In genomic region chr16:24012066-24012465, GRCm38 (mm10) we compare ENCODE assay signal across 38 mouse cellular contexts. TPM values are rescaled to one million over a fixed set of nuclear protein-coding genes. Genes with fewer than 3 reads are reported as not detected.
DNase-seq lines count a peak whose midpoint lies in the region; ATAC-seq lines count a peak whose summit lies in the region.
"Had no signal": no experiment of that assay in that cellular context is flagged by ENCODE, and none has a peak within 500 bp of the region (broad histone marks: within the 10 kb centered on the region; RNA-seq: fewer than 3 reads in every experiment).

No protein-coding gene starts in this region.

- ATAC-seq in megakaryocyte, adult 5-6 weeks (ENCODE audit: poor library complexity, severe bottlenecking) = peak; percentile 53
- no peak for ATAC-seq in inflammation-experienced regulatory T-cells, adult 6 months
- ATAC-seq: forebrain, embryonic 13.5 days had no signal

- peak; percentile 14 for DNase-seq in layer of hippocampus, adult 11-12 months (ENCODE audit: low spot score)
- no peak for DNase-seq in layer of hippocampus, postnatal 10 days (ENCODE audit: low spot score in 2 of 2)
- DNase-seq in spleen, postnatal 36 days (ENCODE audit: low spot score in 2 of 2) = peak; percentile 39 to 43
- DNase-seq in spleen, adult 12 weeks (ENCODE audit: low spot score) = no peak
- peak; percentile 25 for DNase-seq in yolk sac, embryonic 10.5 days (ENCODE audit: low spot score)
- no peak for DNase-seq in kidney, adult 11 months
- DNase-seq: adrenal gland, postnatal 10 days; cerebellum, adult 11-12 months; cerebellum, postnatal 10 days; gastrocnemius, postnatal 14 days; heart, postnatal 4 days; kidney, postnatal 4 days; retina, postnatal 1 day; right cerebral cortex, postnatal 14 days; thymus, adult 18-20 months; thymus, postnatal 25 days had no signal

RNA-seq across cellular contexts. Expression of gene Bcl6, which starts 23.4 kb away (rescaled TPM):
- 10 to 100 TPM; 31.9 to 36.6 TPM for total RNA-seq in layer of hippocampus, postnatal 10 days (2021)
- total RNA-seq in megakaryocyte, adult 5-6 weeks (2015) = 31.7 and 35.0 TPM in 2 replicates
- total RNA-seq in megakaryocyte, adult 5-6 weeks (2017) = 22.1 and 23.4 TPM in 2 replicates
- polyA plus RNA-seq in inflammation-experienced regulatory T-cells, adult 6 months (2017; shearing (Covaris generic)) = 10 to 100 TPM in 2 of 3 experiments, 1 to 10 TPM in 1; 8.4 to 28.5 (median 10.2) TPM

RNA-seq across cellular contexts. Expression of gene Gm37419, which starts 23.8 kb away (rescaled TPM):
- total RNA-seq in layer of hippocampus, postnatal 10 days (2021) = not detected
- total RNA-seq in megakaryocyte, adult 5-6 weeks (2015) = not detected in 2 replicates
- not detected in 2 replicates for total RNA-seq in megakaryocyte, adult 5-6 weeks (2017)
- not detected for polyA plus RNA-seq in inflammation-experienced regulatory T-cells, adult 6 months (2017; shearing (Covaris generic))
- total RNA-seq: adrenal gland, postnatal 10 days; ES-E14; gastrocnemius, postnatal 14 days; heart, adult 18-20 months; heart, postnatal 4 days; left cerebral cortex, postnatal 10 days; midbrain, postnatal 0 days had no signal
- polyA plus RNA-seq: embryonic facial prominence, embryonic 10.5 days; embryonic facial prominence, embryonic 15.5 days; forebrain, embryonic 13.5 days; heart, embryonic 12.5 days; heart, postnatal 0 days; hindbrain, embryonic 13.5 days; intestine, postnatal 0 days; kidney, postnatal 0 days; limb, embryonic 10.5 days; limb, embryonic 15.5 days; liver, embryonic 14.5 days; lung, embryonic 16.5 days; midbrain, embryonic 12.5 days; midbrain, postnatal 0 days; neural tube, embryonic 13.5 days; small intestine, adult 2 months; stomach, postnatal 0 days had no signal

Comparison
In these comparisons a context has a peak if more than half of its experiments do, and no peak if none do; other contexts are left out.
1. DNase-seq: peak in layer of hippocampus, adult 11-12 months (single experiment), spleen, postnatal 36 days (2 of 2) and yolk sac, embryonic 10.5 days (single experiment); none in layer of hippocampus, postnatal 10 days (0 of 2), spleen, adult 12 weeks (single experiment) and kidney, adult 11 months (single experiment).